Mouse (Mus musculus): ENCODE data around the gene Cmtm3. TPM values are rescaled to one million over a fixed set of nuclear protein-coding genes. Genes with fewer than 3 reads are reported as not detected.

Cmtm3 gene
- total RNA-seq, 2 experiments from 2014 or later, result 3.5 to 8.5 TPM

GRCm38 (mm10) chr8:104332665-104333631 lies 6.3 kb upstream of the Cmtm3 start:
- intact Hi-C loops (cut with DNase I), result no loop called here

GRCm38 (mm10) chr8:104333786-104334185 lies 5.4 kb upstream of the Cmtm3 start:
- intact Hi-C loops (cut with DNase I), result no loop called here
- no peak for DNase-seq
- no peak for TF ChIP-seq CTCF (IDR thresholded peaks at IDR 0.05)
- H3K4me3 ChIP-seq, result no peak overlapping the region
- H3K27ac ChIP-seq, result no peak overlapping the region

More at GRCm38 (mm10) chr8:104332665-104333631, 6.3 kb upstream of the Cmtm3 start:
- Histone ChIP-seq H3K4me3 (no peak overlapping the region), H3K27ac (no peak overlapping the region)
- DNase-seq, result no peak
- TF ChIP-seq CTCF (IDR thresholded peaks at IDR 0.05), result no peak

- intact Hi-C loops (cut with DNase I), result no loop called here
- no peak for DNase-seq
- TF ChIP-seq CTCF (IDR thresholded peaks at IDR 0.05), result no peak
- Histone ChIP-seq H3K4me3 (no peak overlapping the region), H3K27ac (no peak overlapping the region)
These were observed 5.0 kb upstream of the Cmtm3 start for GRCm38 (mm10) chr8:104334196-104334595.

- no peak overlapping the region for H3K27ac ChIP-seq
- no peak for TF ChIP-seq CTCF (IDR thresholded peaks at IDR 0.05)
- no peak for DNase-seq
- intact Hi-C loops (cut with DNase I), result no loop called here
- no peak overlapping the region for H3K4me3 ChIP-seq
These were observed 2.4 kb upstream of the Cmtm3 start for GRCm38 (mm10) chr8:104336806-104337205.

GRCm38 (mm10) chr8:104337890-104338289 lies 1.3 kb upstream of the Cmtm3 start:
- intact Hi-C loops (cut with DNase I), result no loop called here
- Histone ChIP-seq H3K4me3 (no peak overlapping the region), H3K27ac (no peak overlapping the region)
- DNase-seq, result no peak
- no peak for TF ChIP-seq CTCF (IDR thresholded peaks at IDR 0.05)

GRCm38 (mm10) chr8:104339983-104340232 lies 698 bp downstream of the Cmtm3 start:
- TF ChIP-seq CTCF (IDR thresholded peaks at IDR 0.05), result no peak
- intact Hi-C loops (cut with DNase I), result loop anchor here (5.0 kb wide), 1 partner anchor 88 kb away; the partner anchor contains the start of gene Cklf
- peak overlapping the region; percentile 93 for H3K27ac ChIP-seq
- peak overlapping the region; percentile 88 for H3K4me3 ChIP-seq
- no peak for DNase-seq

- TF ChIP-seq CTCF (IDR thresholded peaks at IDR 0.05), result peak; percentile 72
- Histone ChIP-seq H3K27ac (peak overlapping the region; percentile 93), H3K4me3 (peak overlapping the region; percentile 88)
- DNase-seq, result peak; percentile 84
- intact Hi-C loops (cut with DNase I), result loop anchor here (5.0 kb wide), 1 partner anchor 88 kb away; the partner anchor contains the start of gene Cklf
These were observed 1.3 kb downstream of the Cmtm3 start for GRCm38 (mm10) chr8:104340233-104341105.

GRCm38 (mm10) chr8:104341106-104341561 lies 1.9 kb downstream of the Cmtm3 start:
- TF ChIP-seq CTCF (IDR thresholded peaks at IDR 0.05), result no peak
- intact Hi-C loops (cut with DNase I), result loop anchor here (5.0 kb wide), 1 partner anchor 89 kb away; the partner anchor contains the start of gene Cklf
- Histone ChIP-seq H3K27ac (peak overlapping the region; percentile 93), H3K4me3 (peak overlapping the region; percentile 88)
- peak; percentile 80 for DNase-seq

GRCm38 (mm10) chr8:104341678-104342077 lies 2.5 kb downstream of the Cmtm3 start:
- peak overlapping the region; percentile 88 for H3K4me3 ChIP-seq
- TF ChIP-seq CTCF (IDR thresholded peaks at IDR 0.05), result no peak
- H3K27ac ChIP-seq, result peak overlapping the region; percentile 93
- intact Hi-C loops (cut with DNase I), result loop anchor here (5.0 kb wide), 1 partner anchor 89 kb away; the partner anchor contains the start of gene Cklf
- no peak for DNase-seq

- no peak for TF ChIP-seq CTCF (IDR thresholded peaks at IDR 0.05)
- intact Hi-C loops (cut with DNase I), result loop anchor here (5.0 kb wide), 1 partner anchor 90 kb away; the partner anchor contains the start of gene Cklf
- no peak overlapping the region for H3K4me3 ChIP-seq
- H3K27ac ChIP-seq, result peak overlapping the region; percentile 93
- no peak for DNase-seq
These were observed 3.2 kb downstream of the Cmtm3 start for GRCm38 (mm10) chr8:104342426-104342825.

GRCm38 (mm10) chr8:104343957-104344356 lies 4.7 kb downstream of the Cmtm3 start:
- intact Hi-C loops (cut with DNase I), result loop anchor here (1.0 to 5.0 kb wide), 4 partner anchors 59 to 227 kb away; partner anchors contain the start of gene Cklf
- DNase-seq, result peak; percentile 91
- no peak overlapping the region for H3K4me3 ChIP-seq
- TF ChIP-seq CTCF (IDR thresholded peaks at IDR 0.05), result peak; percentile 97
- no peak overlapping the region for H3K27ac ChIP-seq

GRCm38 (mm10) chr8:104344622-104345021 lies 5.4 kb downstream of the Cmtm3 start:
- no peak for TF ChIP-seq CTCF (IDR thresholded peaks at IDR 0.05)
- intact Hi-C loops (cut with DNase I), result loop anchor here (1.0 to 5.0 kb wide), 4 partner anchors 58 to 226 kb away; partner anchors contain the start of gene Cklf
- no peak for DNase-seq
- no peak overlapping the region for H3K27ac ChIP-seq
- no peak overlapping the region for H3K4me3 ChIP-seq

Measured in gastrocnemius, adult 2 months (tissue).